Mouse (Mus musculus) forebrain, embryonic 15.5 days (tissue): Measurements from ENCODE around the gene Dap. TPM values are rescaled to one million over a fixed set of nuclear protein-coding genes. Genes with fewer than 3 reads are reported as not detected.

Experiments used
- ATAC-seq: fragments of 200-750 bp; cut with Nextera tagmentation; replicated peaks from 2 replicates; pipeline ENCODE4 v1.8.0; 2017; ENCODE audit warnings: mild to moderate bottlenecking, moderate TSS enrichment, moderate library complexity
- H3K27ac ChIP-seq: fragments of 300-500 bp; sonication (generic); replicated peaks from 2 replicates; pipeline ENCODE4 v1.5.1; 2015; ENCODE audit warnings: mild to moderate bottlenecking, inconsistent platforms
- H3K27me3 ChIP-seq: fragments of 300-500 bp; sonication (generic); 2 replicates; pipeline ENCODE4 v1.6.1; 2015; ENCODE audit warnings: inconsistent platforms
- H3K36me3 ChIP-seq: fragments of 300-500 bp; sonication (generic); 2 replicates; pipeline ENCODE4 v1.6.1; 2015; ENCODE audit warnings: mild to moderate bottlenecking, inconsistent platforms
- H3K4me1 ChIP-seq: fragments of 300-500 bp; sonication (generic); 2 replicates; pipeline ENCODE4 v1.6.1; 2015; ENCODE audit warnings: inconsistent platforms
- H3K4me2 ChIP-seq: fragments of 300-500 bp; sonication (generic); replicated peaks from 2 replicates; pipeline ENCODE4 v1.6.1; 2015; ENCODE audit warnings: mild to moderate bottlenecking, inconsistent platforms
- H3K4me3 ChIP-seq: fragments of 300-500 bp; sonication (generic); 2 replicates; pipeline ENCODE4 v1.5.1; 2015; ENCODE audit warnings: mild to moderate bottlenecking, inconsistent platforms
- H3K9ac ChIP-seq: fragments of 300-500 bp; sonication (generic); replicated peaks from 2 replicates; pipeline ENCODE4 v1.6.1; 2015; ENCODE audit warnings: mild to moderate bottlenecking, inconsistent platforms
- H3K9me3 ChIP-seq: fragments of 300-500 bp; sonication (generic); 2 replicates; pipeline ENCODE4 v1.6.1; 2016; ENCODE audit warnings: inconsistent platforms
- WGBS: fragments of 180-500 bp; shearing (Covaris S2); methylation state at CpG from one replicate; pipeline ENCODE4 v1.1.7; 2015; ENCODE audit warnings: mixed read lengths; 5-methylcytosine and 5-hydroxymethylcytosine counted together
- polyA plus RNA-seq: library from polyadenylated mRNA; unstranded; fragments of >200 nt; fragmentation: Nextera tagmentation; extraction: Ambion mirVana; gene quantifications from 2 replicates; pipeline ENCODE4 v1.2.1, GENCODE M21; 2015

Gene Dap
- polyA plus RNA-seq, 1 experiment from 2014 or later, result 19.7 TPM

GRCm38 (mm10) chr15:31272695-31273094 lies 48.6 kb downstream of the Dap start:
- Histone ChIP-seq H3K27me3 (no peaks in the 10 kb centered on the region), H3K4me1 (no peaks in the 10 kb centered on the region), H3K9me3 (no peaks in the 10 kb centered on the region), H3K36me3 (no peaks in the 10 kb centered on the region), H3K4me2 (no peak overlapping the region), H3K27ac (no peak overlapping the region), H3K4me3 (no peak overlapping the region), H3K9ac (no peak overlapping the region)
- ATAC-seq, result no peak
- 87% methylated on average over 7 of the region's 7 CpGs for WGBS

GRCm38 (mm10) chr15:31273509-31273908 lies 49.4 kb downstream of the Dap start:
- Histone ChIP-seq H3K4me3 (no peak overlapping the region), H3K36me3 (no peaks in the 10 kb centered on the region), H3K27ac (no peak overlapping the region), H3K4me2 (no peak overlapping the region), H3K9ac (no peak overlapping the region), H3K4me1 (0 out of 2 replicates have a peak, but pooled peaks cover 4% of the 10 kb centered on the region), H3K9me3 (no peaks in the 10 kb centered on the region), H3K27me3 (no peaks in the 10 kb centered on the region)
- no peak for ATAC-seq
- WGBS, result 78% methylated on average over 10 of the region's 10 CpGs

GRCm38 (mm10) chr15:31278090-31278489 lies 54.0 kb downstream of the Dap start:
- ATAC-seq, result no peak
- Histone ChIP-seq H3K4me3 (no peak overlapping the region), H3K9me3 (no peaks in the 10 kb centered on the region), H3K9ac (no peak overlapping the region), H3K27ac (no peak overlapping the region), H3K36me3 (no peaks in the 10 kb centered on the region), H3K4me1 (0 out of 2 replicates have a peak, but pooled peaks cover 4% of the 10 kb centered on the region), H3K27me3 (no peaks in the 10 kb centered on the region), H3K4me2 (no peak overlapping the region)
- 46% methylated on average over 4 of the region's 4 CpGs for WGBS

GRCm38 (mm10) chr15:31279120-31279519 lies 55.0 kb downstream of the Dap start:
- Histone ChIP-seq H3K9me3 (no peaks in the 10 kb centered on the region), H3K4me2 (no peak overlapping the region), H3K4me1 (0 out of 2 replicates have a peak, but pooled peaks cover 4% of the 10 kb centered on the region), H3K4me3 (no peak overlapping the region), H3K9ac (no peak overlapping the region), H3K36me3 (no peaks in the 10 kb centered on the region), H3K27ac (no peak overlapping the region), H3K27me3 (no peaks in the 10 kb centered on the region)
- ATAC-seq, result no peak
- WGBS, result 84% methylated on average over 2 of the region's 2 CpGs

GRCm38 (mm10) chr15:31279577-31280004 lies 55.5 kb downstream of the Dap start:
- Histone ChIP-seq H3K4me1 (0 out of 2 replicates have a peak, but pooled peaks cover 4% of the 10 kb centered on the region), H3K36me3 (no peaks in the 10 kb centered on the region), H3K4me2 (no peak overlapping the region), H3K9me3 (no peaks in the 10 kb centered on the region), H3K4me3 (no peak overlapping the region), H3K9ac (no peak overlapping the region), H3K27me3 (no peaks in the 10 kb centered on the region), H3K27ac (no peak overlapping the region)
- no peak for ATAC-seq
- 84% methylated on average over 6 of the region's 6 CpGs for WGBS

- H3K9me3 ChIP-seq, result no peaks in the 10 kb centered on the region
- WGBS, result 65% methylated on average over 5 of the region's 5 CpGs
- no peaks in the 10 kb centered on the region for H3K36me3 ChIP-seq
- no peak for ATAC-seq
- H3K4me3 ChIP-seq, result no peak overlapping the region
- no peak overlapping the region for H3K4me2 ChIP-seq
- H3K9ac ChIP-seq, result no peak overlapping the region
- H3K4me1 ChIP-seq, result peaks cover 4% of the 10 kb centered on the region; the same call in 1 of the 2 replicates
- no peak overlapping the region for H3K27ac ChIP-seq
- no peaks in the 10 kb centered on the region for H3K27me3 ChIP-seq
Observed at GRCm38 (mm10) chr15:31280059-31280458, 55.9 kb downstream of the Dap start.

GRCm38 (mm10) chr15:31280683-31281082 lies 56.6 kb downstream of the Dap start:
- peaks cover 4% of the 10 kb centered on the region; the same call in 1 of the 2 replicates for H3K4me1 ChIP-seq
- H3K27ac ChIP-seq, result no peak overlapping the region
- ATAC-seq, result no peak
- H3K36me3 ChIP-seq, result no peaks in the 10 kb centered on the region
- no peak overlapping the region for H3K4me3 ChIP-seq
- no peak overlapping the region for H3K9ac ChIP-seq
- H3K27me3 ChIP-seq, result no peaks in the 10 kb centered on the region
- H3K4me2 ChIP-seq, result no peak overlapping the region
- WGBS, result 83% methylated on average over 2 of the region's 2 CpGs
- H3K9me3 ChIP-seq, result no peaks in the 10 kb centered on the region

GRCm38 (mm10) chr15:31281830-31282229 lies 57.7 kb downstream of the Dap start:
- Histone ChIP-seq H3K27ac (no peak overlapping the region), H3K9me3 (no peaks in the 10 kb centered on the region), H3K4me1 (peaks cover 4% of the 10 kb centered on the region; the same call in 1 of the 2 replicates), H3K9ac (no peak overlapping the region), H3K4me2 (no peak overlapping the region), H3K4me3 (no peak overlapping the region), H3K36me3 (no peaks in the 10 kb centered on the region), H3K27me3 (no peaks in the 10 kb centered on the region)
- ATAC-seq, result no peak
- 73% methylated on average over 13 of the region's 13 CpGs for WGBS

GRCm38 (mm10) chr15:31282353-31282752 lies 58.2 kb downstream of the Dap start:
- 77% methylated on average over 3 of the region's 3 CpGs for WGBS
- no peak overlapping the region for H3K4me2 ChIP-seq

GRCm38 (mm10) chr15:31284142-31284541 lies 60.0 kb downstream of the Dap start:
- no peak overlapping the region for H3K9ac ChIP-seq
- no peaks in the 10 kb centered on the region for H3K27me3 ChIP-seq
- no peak overlapping the region for H3K4me3 ChIP-seq
- ATAC-seq, result no peak; the same call in 1 of the 2 replicates
- no peaks in the 10 kb centered on the region; the same call in 1 of the 2 replicates for H3K4me1 ChIP-seq
- no peaks in the 10 kb centered on the region for H3K36me3 ChIP-seq
- H3K9me3 ChIP-seq, result no peaks in the 10 kb centered on the region
- WGBS, result 71% methylated on average over 5 of the region's 5 CpGs
- H3K27ac ChIP-seq, result no peak overlapping the region
- no peak overlapping the region for H3K4me2 ChIP-seq

More at GRCm38 (mm10) chr15:31282353-31282752, 58.2 kb downstream of the Dap start:
- ATAC-seq, result no peak
- H3K27ac ChIP-seq, result no peak overlapping the region
- H3K36me3 ChIP-seq, result no peaks in the 10 kb centered on the region
- H3K27me3 ChIP-seq, result no peaks in the 10 kb centered on the region
- H3K9ac ChIP-seq, result no peak overlapping the region
- no peak overlapping the region for H3K4me3 ChIP-seq
- H3K4me1 ChIP-seq, result peaks cover 4% of the 10 kb centered on the region; the same call in 1 of the 2 replicates
- no peaks in the 10 kb centered on the region for H3K9me3 ChIP-seq

GRCm38 (mm10) chr15:31284922-31285631 lies 61.0 kb downstream of the Dap start:
- 58% methylated on average over 17 of the region's 17 CpGs for WGBS
- no peaks in the 10 kb centered on the region for H3K27me3 ChIP-seq

GRCm38 (mm10) chr15:31285695-31286094 lies 61.6 kb downstream of the Dap start:
- H3K9ac ChIP-seq, result no peak overlapping the region
- H3K4me1 ChIP-seq, result no peaks in the 10 kb centered on the region; the same call in 1 of the 2 replicates
- H3K9me3 ChIP-seq, result no peaks in the 10 kb centered on the region
- H3K4me3 ChIP-seq, result no peak overlapping the region
- H3K27me3 ChIP-seq, result no peaks in the 10 kb centered on the region
- no peak overlapping the region for H3K27ac ChIP-seq
- no peaks in the 10 kb centered on the region for H3K36me3 ChIP-seq
- no peak overlapping the region for H3K4me2 ChIP-seq
- ATAC-seq, result no peak
- 84% methylated on average over 3 of the region's 3 CpGs for WGBS

More at GRCm38 (mm10) chr15:31284922-31285631, 61.0 kb downstream of the Dap start:
- Histone ChIP-seq H3K4me3 (no peak overlapping the region), H3K9ac (no peak overlapping the region), H3K27ac (peak overlapping the region; percentile 46; the same call in 1 of the 2 replicates), H3K4me1 (no peaks in the 10 kb centered on the region; the same call in 1 of the 2 replicates), H3K36me3 (no peaks in the 10 kb centered on the region), H3K9me3 (no peaks in the 10 kb centered on the region), H3K4me2 (no peak overlapping the region)
- peak; percentile 79 for ATAC-seq
